Mouse (Mus musculus): Measurements from ENCODE around the gene Mrpl33.

DNA sequence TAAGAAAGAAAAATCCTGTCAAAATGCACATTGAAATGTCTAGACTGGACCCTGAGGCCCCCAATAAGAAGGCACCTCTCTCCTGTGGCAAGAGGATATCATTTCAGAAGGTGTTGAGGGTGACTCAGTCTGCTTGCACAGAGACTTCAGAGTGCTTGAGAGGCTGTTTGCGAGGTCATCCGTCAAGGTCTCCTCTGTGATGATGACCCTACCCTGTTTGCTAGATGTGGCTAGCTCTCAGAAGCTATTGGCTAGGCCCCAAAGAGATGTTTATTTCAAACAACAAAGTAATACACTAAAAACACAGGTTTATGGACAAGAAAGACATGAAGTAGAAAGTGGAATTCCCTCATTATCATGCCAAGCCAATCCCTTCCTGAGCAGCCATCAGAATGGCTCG lies 45.6 kb downstream of the Mrpl33 start:
- TF ChIP-seq POLR2A (IDR thresholded peaks at IDR 0.05; ENCODE audit: borderline replicate concordance, extremely low read depth, low read depth, low read length): no peak
- no peak for TF ChIP-seq CTCF (IDR thresholded peaks at IDR 0.05; ENCODE audit: insufficient read depth, low read length)

All from lung, adult 2 months (tissue).